Mouse (Mus musculus) forebrain, embryonic 10.5 days (tissue): ENCODE measurements around the gene Brpf3. TPM values are rescaled to one million over a fixed set of nuclear protein-coding genes. Genes with fewer than 3 reads are reported as not detected.
A peak's percentile ranks its signal among the peaks of the same experiment; 100 is the strongest.
"Not testable (repeated sequence)": the region's sequence is repeated elsewhere in the genome, so short reads cannot be mapped to it uniquely, and the experiment has no call there.

Experiments used
- DNase-seq: peaks from one replicate; pipeline ENCODE4 v3.0.0-alpha.2; 2017; ENCODE audit warnings: low spot score; ENCODE audit errors: extremely low spot score
- H3K27ac ChIP-seq: fragments of 300-500 bp; sonication (generic); 2 replicates; pipeline ENCODE4 v1.5.1; 2016; ENCODE audit warnings: mild to moderate bottlenecking
- H3K27me3 ChIP-seq: fragments of 300-500 bp; sonication (generic); 2 replicates; pipeline ENCODE4 v1.6.1; 2016; ENCODE audit warnings: mild to moderate bottlenecking; ENCODE audit not compliant: poor library complexity, severe bottlenecking
- H3K36me3 ChIP-seq: fragments of 300-500 bp; sonication (generic); replicated peaks from 2 replicates; pipeline ENCODE4 v1.6.1; 2016; ENCODE audit warnings: mild to moderate bottlenecking, moderate library complexity
- H3K4me1 ChIP-seq: fragments of 300-500 bp; sonication (generic); 2 replicates; pipeline ENCODE4 v1.6.1; 2016
- H3K4me3 ChIP-seq: fragments of 300-500 bp; sonication (generic); 2 replicates; pipeline ENCODE4 v1.5.1; 2016; ENCODE audit warnings: mild to moderate bottlenecking, moderate library complexity
- H3K9me3 ChIP-seq: fragments of 300-500 bp; sonication (generic); 2 replicates; pipeline ENCODE4 v1.6.1; 2016; ENCODE audit warnings: mild to moderate bottlenecking, moderate library complexity
- WGBS: fragments of 180-500 bp; shearing (Covaris S2); methylation state at CpG from one replicate; pipeline ENCODE4 v1.1.7; 2016; 5-methylcytosine and 5-hydroxymethylcytosine counted together
- polyA plus RNA-seq: library from polyadenylated mRNA; unstranded; fragments of >200 nt; fragmentation: Nextera tagmentation; extraction: Ambion mirVana; gene quantifications from 2 replicates; pipeline ENCODE4 v1.2.1, GENCODE M21; 2016

Gene Brpf3
- polyA plus RNA-seq: 8.9 and 12.0 TPM in 2 replicates

GRCm38 (mm10) chr17:28800671-28801412, at the start of gene Brpf3:
Brpf3 (plus strand) TSS chr17:28801090.
- Histone ChIP-seq H3K9me3 (no peaks in the 10 kb centered on the region), H3K27ac (peak within 1 kb of the TSS; percentile 100), H3K27me3 (no peaks in the 10 kb centered on the region), H3K4me1 (peaks cover 36% of the 10 kb centered on the region), H3K36me3 (peaks cover 20% of the 10 kb centered on the region), H3K4me3 (peak within 1 kb of the TSS; percentile 89)
- peak; percentile 77 for DNase-seq
- under 1% methylated on average over 80 of the region's 99 CpGs for WGBS

- no peak for DNase-seq
- Histone ChIP-seq H3K4me1 (no peaks in the 10 kb centered on the region), H3K27ac (no peak overlapping the region), H3K27me3 (no peaks in the 10 kb centered on the region), H3K9me3 (no peaks in the 10 kb centered on the region), H3K36me3 (no peaks in the 10 kb centered on the region), H3K4me3 (no peak overlapping the region)
- 74% methylated on average over 5 of the region's 5 CpGs for WGBS
Observed at GRCm38 (mm10) chr17:28756447-28756846, 44.4 kb upstream of the Brpf3 start.

GRCm38 (mm10) chr17:28757470-28757869, 43.4 kb upstream of the Brpf3 start:
- H3K4me3 ChIP-seq: no peak overlapping the region
- H3K27me3 ChIP-seq: no peaks in the 10 kb centered on the region
- no peaks in the 10 kb centered on the region for H3K4me1 ChIP-seq
- H3K27ac ChIP-seq: no peak overlapping the region
- H3K9me3 ChIP-seq: no peaks in the 10 kb centered on the region
- no peaks in the 10 kb centered on the region for H3K36me3 ChIP-seq
- 82% methylated on average over 2 of the region's 2 CpGs for WGBS
- no peak for DNase-seq

GRCm38 (mm10) chr17:28760736-28761312, 40.1 kb upstream of the Brpf3 start:
- H3K36me3 ChIP-seq: no peaks in the 10 kb centered on the region
- no peaks in the 10 kb centered on the region for H3K9me3 ChIP-seq
- no peak overlapping the region for H3K4me3 ChIP-seq
- DNase-seq: no peak
- H3K27me3 ChIP-seq: no peaks in the 10 kb centered on the region
- 78% methylated on average over 8 of the region's 8 CpGs for WGBS
- no peak overlapping the region for H3K27ac ChIP-seq
- no peaks in the 10 kb centered on the region for H3K4me1 ChIP-seq

GRCm38 (mm10) chr17:28761871-28762270, 39.0 kb upstream of the Brpf3 start:
- Histone ChIP-seq H3K36me3 (no peaks in the 10 kb centered on the region), H3K27ac (no peak overlapping the region), H3K4me1 (no peaks in the 10 kb centered on the region), H3K4me3 (no peak overlapping the region), H3K9me3 (no peaks in the 10 kb centered on the region), H3K27me3 (peaks cover under 1% of the 10 kb centered on the region; the same call in 1 of the 2 replicates)
- WGBS: 16% methylated on average over 3 of the region's 3 CpGs
- peak; percentile 70 for DNase-seq

GRCm38 (mm10) chr17:28766203-28766602, 34.7 kb upstream of the Brpf3 start:
- H3K4me3 ChIP-seq: no peak overlapping the region
- no peak for DNase-seq
- no peaks in the 10 kb centered on the region for H3K9me3 ChIP-seq
- peaks cover 41% of the 10 kb centered on the region for H3K27me3 ChIP-seq
- peaks cover 17% of the 10 kb centered on the region for H3K4me1 ChIP-seq
- H3K27ac ChIP-seq: no peak overlapping the region
- no peaks in the 10 kb centered on the region for H3K36me3 ChIP-seq
- 85% methylated on average over 3 of the region's 3 CpGs for WGBS

GRCm38 (mm10) chr17:28766781-28767515, 33.9 kb upstream of the Brpf3 start:
- H3K27ac ChIP-seq: no peak overlapping the region
- no peaks in the 10 kb centered on the region for H3K36me3 ChIP-seq
- no peak for DNase-seq
- H3K4me3 ChIP-seq: no peak overlapping the region
- H3K27me3 ChIP-seq: peaks cover 48% of the 10 kb centered on the region
- WGBS: 82% methylated on average over 11 of the region's 11 CpGs
- peaks cover 17% of the 10 kb centered on the region for H3K4me1 ChIP-seq
- H3K9me3 ChIP-seq: no peaks in the 10 kb centered on the region

- under 1% methylated on average over 56 of the region's 58 CpGs for WGBS
- Histone ChIP-seq H3K27me3 (peaks cover 49% of the 10 kb centered on the region), H3K4me3 (peak within 1 kb of the TSS; percentile 57), H3K27ac (peak within 1 kb of the TSS; percentile 68), H3K9me3 (no peaks in the 10 kb centered on the region; the same call in 1 of the 2 replicates), H3K36me3 (no peaks in the 10 kb centered on the region), H3K4me1 (peaks cover 17% of the 10 kb centered on the region)
- DNase-seq: peak; percentile 36
Observed at GRCm38 (mm10) chr17:28769121-28769874, 31.6 kb upstream of the Brpf3 start, which contains the start of gene Mapk13. Mapk13 (plus strand) TSS chr17:28769297.

GRCm38 (mm10) chr17:28769875-28770421, 30.9 kb upstream of the Brpf3 start:
- WGBS: 5% methylated on average over 24 of the region's 24 CpGs
- Histone ChIP-seq H3K4me1 (peaks cover 17% of the 10 kb centered on the region), H3K27ac (peak overlapping the region; percentile 68), H3K36me3 (no peaks in the 10 kb centered on the region), H3K9me3 (no peaks in the 10 kb centered on the region; the same call in 1 of the 2 replicates), H3K27me3 (peaks cover 49% of the 10 kb centered on the region), H3K4me3 (peak overlapping the region; percentile 57)
- DNase-seq: peak; percentile 32

GRCm38 (mm10) chr17:28771289-28771688, 29.6 kb upstream of the Brpf3 start:
- peaks cover 49% of the 10 kb centered on the region for H3K27me3 ChIP-seq
- H3K4me3 ChIP-seq: no peak overlapping the region
- 90% methylated on average over 5 of the region's 5 CpGs for WGBS
- H3K27ac ChIP-seq: no peak overlapping the region
- H3K4me1 ChIP-seq: peaks cover 17% of the 10 kb centered on the region
- no peak for DNase-seq
- no peaks in the 10 kb centered on the region for H3K36me3 ChIP-seq
- no peaks in the 10 kb centered on the region; the same call in 1 of the 2 replicates for H3K9me3 ChIP-seq

GRCm38 (mm10) chr17:28774303-28774702, 26.6 kb upstream of the Brpf3 start:
- 97% methylated on average over 9 of the region's 9 CpGs for WGBS
- H3K27ac ChIP-seq, H3K36me3 ChIP-seq, DNase-seq, H3K9me3 ChIP-seq, H3K4me3 ChIP-seq: not testable (repeated sequence)
- peaks cover 12% of the 10 kb centered on the region for H3K4me1 ChIP-seq
- H3K27me3 ChIP-seq: peaks cover 27% of the 10 kb centered on the region

- no peaks in the 10 kb centered on the region for H3K36me3 ChIP-seq
- H3K4me1 ChIP-seq: peaks cover 3% of the 10 kb centered on the region
- H3K4me3 ChIP-seq: no peak overlapping the region
- WGBS: 85% methylated on average over 4 of the region's 4 CpGs
- H3K27ac ChIP-seq: no peak overlapping the region
- H3K27me3 ChIP-seq: peaks cover 18% of the 10 kb centered on the region
- no peak for DNase-seq
- H3K9me3 ChIP-seq: no peaks in the 10 kb centered on the region; the same call in 1 of the 2 replicates
Observed at GRCm38 (mm10) chr17:28775161-28775560, 25.7 kb upstream of the Brpf3 start.
